Mouse (Mus musculus) small intestine, adult 2 months (tissue): Measurements from ENCODE around the gene Mapkapk3. TPM values are rescaled to one million over a fixed set of nuclear protein-coding genes. Genes with fewer than 3 reads are reported as not detected.

Experiments used
- H3K27ac ChIP-seq: fragments of 200-500 bp; 2 replicates; pipeline ENCODE4 v1.5.1; 2012; ENCODE audit warnings: low read depth, low read length, control low read depth, inconsistent platforms; ENCODE audit not compliant: insufficient read depth
- H3K27me3 ChIP-seq: fragments of 200-500 bp; 2 replicates; pipeline ENCODE4 v1.6.1; 2012; ENCODE audit warnings: mild to moderate bottlenecking, moderate library complexity, low read length, inconsistent platforms; ENCODE audit not compliant: control insufficient read depth, insufficient read depth
- H3K36me3 ChIP-seq: fragments of 200-500 bp; 2 replicates; pipeline ENCODE4 v1.6.1; 2012; ENCODE audit warnings: mild to moderate bottlenecking, low read length, control low read depth, inconsistent platforms; ENCODE audit not compliant: control insufficient read depth, insufficient read depth
- H3K4me1 ChIP-seq: fragments of 200-500 bp; 2 replicates; pipeline ENCODE4 v1.6.1; 2012; ENCODE audit warnings: low read length, inconsistent platforms, mixed read lengths; ENCODE audit not compliant: control insufficient read depth, insufficient read depth, insufficient read length
- H3K4me3 ChIP-seq: fragments of 200-500 bp; 2 replicates; pipeline ENCODE4 v1.5.1; 2012; ENCODE audit warnings: low read depth, mild to moderate bottlenecking, control low read depth, inconsistent platforms, low read length, moderate library complexity
- CTCF ChIP-seq: fragments of 200-500 bp; IDR thresholded peaks from 2 replicates; pipeline ENCODE4 v1.5.1; 2012; ENCODE audit warnings: low read depth, mild to moderate bottlenecking, control low read depth, inconsistent platforms, low read length, moderate library complexity, mixed read lengths; ENCODE audit not compliant: insufficient replicate concordance, insufficient read length; ENCODE audit errors: extremely low read depth
- POLR2A ChIP-seq: fragments of 200-500 bp; IDR thresholded peaks from 2 replicates; pipeline ENCODE4 v1.6.1; 2012; ENCODE audit warnings: low read depth, mild to moderate bottlenecking, control low read depth, inconsistent platforms, low read length, moderate library complexity
- WGBS: fragments of 180-500 bp; shearing (Covaris S2); methylation state at CpG from one replicate; pipeline ENCODE4 v1.1.7; 2018; 5-methylcytosine and 5-hydroxymethylcytosine counted together
- polyA plus RNA-seq: library from polyadenylated mRNA; depleted of rRNA; stranded (reverse); fragments of >200 nt; gene quantifications from 2 replicates; pipeline ENCODE4 v1.2.3, GENCODE M21; 2012

The Mapkapk3 gene
- polyA plus RNA-seq, 1 experiment = 25.7 TPM

DNA sequence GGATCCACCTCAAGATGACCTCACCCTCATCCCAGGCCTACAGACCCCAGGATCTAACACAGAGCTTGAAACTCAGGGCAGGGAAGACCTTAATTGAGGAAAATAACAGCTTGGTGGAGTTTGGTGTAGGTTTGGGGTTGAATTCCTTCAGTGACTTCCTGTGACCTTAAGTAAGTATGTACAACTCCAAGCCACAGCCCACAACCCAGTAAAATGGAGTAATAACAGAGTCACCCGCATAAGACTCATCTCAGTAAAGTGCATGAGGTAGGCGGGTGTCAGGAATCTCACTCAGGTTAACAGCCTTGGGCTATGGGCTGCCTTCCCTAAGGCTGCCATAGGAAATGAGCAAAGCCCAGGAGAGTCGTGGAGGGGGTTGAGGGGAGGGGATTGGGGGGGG, 24.9 kb downstream of the Mapkapk3 start:
- TF ChIP-seq POLR2A = no peak
- TF ChIP-seq CTCF = no peak
- no peaks in the 10 kb centered on the region; the same call in 1 of the 2 replicates for H3K4me1 ChIP-seq
- peaks cover 23% of the 10 kb centered on the region for H3K36me3 ChIP-seq
- no peak overlapping the region for H3K27ac ChIP-seq
- H3K4me3 ChIP-seq = no peak overlapping the region
- no peaks in the 10 kb centered on the region for H3K27me3 ChIP-seq
- 80% methylated on average over 3 of the region's 3 CpGs for WGBS

DNA sequence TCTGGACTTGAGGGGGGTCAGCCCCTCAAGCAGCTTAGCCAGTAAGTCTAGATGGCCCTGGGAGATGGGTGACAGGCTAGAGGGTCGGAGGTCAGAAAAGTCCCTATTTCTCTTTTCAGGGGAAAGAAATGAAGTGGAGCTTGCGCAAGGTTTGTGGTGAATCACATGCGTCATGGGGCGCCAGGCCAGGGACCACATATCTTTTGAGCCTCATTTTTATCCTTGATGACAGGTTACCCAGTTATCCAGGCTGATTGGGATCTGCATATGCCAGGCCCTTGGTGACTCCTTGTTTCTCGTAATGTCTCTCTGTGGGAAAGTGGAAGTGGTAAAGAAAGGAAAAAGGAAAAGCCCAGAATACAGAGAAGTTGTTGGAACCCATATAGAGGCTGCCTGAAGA, 25.8 kb downstream of the Mapkapk3 start:
- H3K36me3 ChIP-seq = peaks cover 31% of the 10 kb centered on the region
- no peak overlapping the region for H3K27ac ChIP-seq
- no peaks in the 10 kb centered on the region for H3K27me3 ChIP-seq
- no peak for TF ChIP-seq POLR2A
- no peak for TF ChIP-seq CTCF
- H3K4me1 ChIP-seq = no peaks in the 10 kb centered on the region; the same call in 1 of the 2 replicates
- no peak overlapping the region for H3K4me3 ChIP-seq
- 85% methylated on average over 5 of the region's 5 CpGs for WGBS

DNA sequence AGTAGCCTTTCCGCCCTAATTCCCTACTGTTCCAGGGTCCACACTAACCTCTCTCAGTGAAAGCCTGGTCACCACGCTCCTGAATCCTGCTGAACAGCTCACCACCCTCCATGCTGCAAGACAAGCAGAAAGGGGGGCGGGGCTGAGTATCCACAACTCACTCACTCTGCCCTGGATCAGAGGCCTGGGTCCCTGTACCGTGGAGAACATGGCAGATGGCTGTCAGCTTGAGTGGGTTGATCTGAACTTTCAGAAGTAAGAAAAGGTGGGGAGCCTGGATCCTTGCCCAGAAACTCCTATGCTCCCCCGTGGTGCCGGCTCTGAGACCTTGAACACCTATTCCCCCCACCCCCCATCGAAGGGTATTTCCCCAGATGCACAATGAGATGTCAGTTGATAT, 27.3 kb downstream of the Mapkapk3 start:
- 88% methylated on average over 7 of the region's 7 CpGs for WGBS
- H3K36me3 ChIP-seq = peaks cover 40% of the 10 kb centered on the region
- TF ChIP-seq POLR2A = no peak
- TF ChIP-seq CTCF = no peak
- no peak overlapping the region for H3K4me3 ChIP-seq
- no peaks in the 10 kb centered on the region for H3K4me1 ChIP-seq
- no peaks in the 10 kb centered on the region for H3K27me3 ChIP-seq
- H3K27ac ChIP-seq = no peak overlapping the region

DNA sequence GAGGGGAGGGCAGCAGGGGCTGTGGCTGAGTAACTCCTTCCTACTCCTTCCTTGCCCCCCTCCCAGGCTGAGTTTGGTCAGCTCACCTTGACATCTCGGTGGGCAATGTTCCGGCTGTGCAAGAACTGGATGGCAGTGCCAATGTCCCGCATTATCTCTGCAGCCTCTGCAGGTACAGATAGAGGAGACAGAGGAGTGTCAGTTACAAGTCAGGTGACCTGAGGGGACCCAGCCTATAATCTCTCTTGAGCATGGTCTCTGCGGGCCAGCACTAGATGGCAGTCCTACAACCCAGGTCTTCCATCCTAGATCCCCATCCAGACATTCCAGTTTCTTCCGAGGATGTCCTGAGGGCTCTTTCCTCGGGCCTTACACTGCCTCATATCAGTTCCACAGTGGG, 27.9 kb downstream of the Mapkapk3 start:
- WGBS = 86% methylated on average over 6 of the region's 6 CpGs
- H3K27me3 ChIP-seq = no peaks in the 10 kb centered on the region
- TF ChIP-seq CTCF (no peak), POLR2A (no peak)

DNA sequence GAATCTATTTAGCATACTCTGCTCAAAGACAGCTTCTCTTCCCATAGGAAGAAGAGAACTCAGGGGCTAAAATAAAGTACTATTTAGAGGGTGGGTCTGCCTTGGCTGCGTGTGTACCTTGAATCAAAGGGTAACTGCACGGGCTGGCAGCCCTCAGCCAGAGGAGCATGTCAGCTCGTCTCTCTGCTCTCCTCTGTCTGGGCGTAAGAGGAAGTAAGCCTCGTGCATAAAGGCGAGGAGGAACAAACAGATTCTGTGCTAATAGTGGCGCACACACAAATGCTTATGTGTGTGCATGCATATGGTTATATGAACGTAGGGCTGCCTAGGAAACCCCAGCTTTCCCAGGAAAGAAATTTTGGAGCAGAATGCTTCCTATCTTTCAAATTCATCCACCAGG, 28.8 kb downstream of the Mapkapk3 start:
- H3K36me3 ChIP-seq = peaks cover 51% of the 10 kb centered on the region
- no peak overlapping the region for H3K4me3 ChIP-seq
- WGBS = 60% methylated on average over 8 of the region's 8 CpGs
- no peaks in the 10 kb centered on the region for H3K27me3 ChIP-seq
- H3K27ac ChIP-seq = no peak overlapping the region
- H3K4me1 ChIP-seq = no peaks in the 10 kb centered on the region
- TF ChIP-seq POLR2A (no peak), CTCF (no peak)

More for the DNA sequence above, 27.9 kb downstream of the Mapkapk3 start:
- Histone ChIP-seq H3K36me3 (peaks cover 43% of the 10 kb centered on the region), H3K27ac (no peak overlapping the region), H3K4me1 (no peaks in the 10 kb centered on the region), H3K4me3 (no peak overlapping the region)

DNA sequence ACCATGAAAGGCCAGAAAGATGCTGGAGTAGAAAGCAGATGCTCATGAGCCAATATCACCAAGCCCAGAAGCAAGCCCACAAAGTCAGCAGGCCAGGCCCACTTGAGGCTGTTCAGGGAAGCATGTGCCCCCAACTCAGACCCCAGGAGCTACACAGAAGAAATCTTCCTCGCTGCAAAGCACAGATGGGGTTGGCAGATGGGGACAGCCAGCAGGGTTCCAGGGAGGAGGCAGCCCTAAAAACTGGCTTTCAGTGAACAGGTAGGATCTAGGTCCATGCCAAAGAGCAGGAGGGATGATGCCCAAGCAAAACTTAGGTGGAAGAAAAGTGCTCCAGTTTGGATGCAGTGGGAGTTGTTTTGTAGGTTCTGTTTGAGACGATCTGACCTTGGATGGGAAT, 29.2 kb downstream of the Mapkapk3 start:
- H3K27ac ChIP-seq = no peak overlapping the region
- H3K4me3 ChIP-seq = no peak overlapping the region
- TF ChIP-seq POLR2A (no peak), CTCF (no peak)
- no peaks in the 10 kb centered on the region for H3K27me3 ChIP-seq
- 75% methylated on average over 2 of the region's 2 CpGs for whole genome bisulfite sequencing
- peaks cover 55% of the 10 kb centered on the region for H3K36me3 ChIP-seq
- no peaks in the 10 kb centered on the region for H3K4me1 ChIP-seq

DNA sequence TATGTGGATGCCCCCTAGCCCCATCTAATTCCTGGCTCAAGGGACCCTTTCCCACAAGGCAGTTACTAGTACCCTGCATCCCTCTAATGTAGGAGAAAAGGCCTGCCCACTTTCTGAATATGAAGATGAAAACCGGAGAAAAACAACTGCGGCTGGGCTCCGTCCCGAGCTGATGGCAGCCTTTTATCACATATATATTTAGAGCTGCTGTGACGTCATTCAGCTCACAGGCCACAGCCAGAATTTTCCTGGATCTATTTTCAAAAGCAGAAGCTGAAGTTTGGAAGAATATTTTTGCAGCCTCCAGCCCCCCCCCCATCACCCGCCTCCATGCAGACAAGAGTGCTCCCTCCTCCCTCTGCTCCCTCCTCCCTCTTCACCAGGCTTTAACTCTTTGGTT, 30.1 kb downstream of the Mapkapk3 start:
- Histone ChIP-seq H3K4me3 (no peak overlapping the region), H3K27me3 (no peaks in the 10 kb centered on the region), H3K4me1 (no peaks in the 10 kb centered on the region), H3K36me3 (peaks cover 63% of the 10 kb centered on the region), H3K27ac (no peak overlapping the region)
- no peak for TF ChIP-seq POLR2A
- no peak for TF ChIP-seq CTCF
- 74% methylated on average over 6 of the region's 6 CpGs for WGBS

DNA sequence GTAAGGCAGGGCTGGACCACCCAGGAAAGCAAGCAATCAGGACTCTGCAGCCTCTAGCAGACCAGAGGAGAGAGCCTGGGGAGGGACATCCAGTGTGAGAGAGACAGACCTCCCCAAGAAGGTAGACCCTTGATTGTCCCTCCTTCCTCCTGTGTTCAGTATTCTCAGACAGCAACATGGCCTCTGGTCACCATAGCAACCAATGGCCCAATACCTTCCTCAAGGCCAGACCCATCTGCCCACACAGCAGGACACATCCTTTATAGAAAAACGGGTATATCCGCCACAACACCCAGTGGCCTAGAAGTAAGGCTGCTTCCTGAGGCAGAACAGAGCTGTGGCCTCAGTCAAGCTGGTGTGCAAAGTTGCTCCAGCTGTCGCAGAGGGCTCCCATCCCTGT, 34.1 kb downstream of the Mapkapk3 start:
- Histone ChIP-seq H3K27me3 (no peaks in the 10 kb centered on the region), H3K36me3 (peaks cover 48% of the 10 kb centered on the region), H3K27ac (no peak overlapping the region), H3K4me1 (no peaks in the 10 kb centered on the region), H3K4me3 (no peak overlapping the region)
- 76% methylated on average over 3 of the region's 3 CpGs for WGBS
- TF ChIP-seq POLR2A (no peak), CTCF (no peak)
